Mouse (Mus musculus) kidney, postnatal 14 days (tissue): Measurements from ENCODE around the gene Cenpp.

Experiments
- DNase-seq: peaks from one replicate; pipeline ENCODE4 v3.0.0; 2022; ENCODE audit warnings: mixed read lengths

Gene Cenpp

GRCm38 (mm10) chr13:49518761-49519160 is 133.8 kb downstream of the Cenpp start:
- peak; percentile 5 for DNase-seq

- no peak for DNase-seq
These were observed 145.4 kb downstream of the Cenpp start for GRCm38 (mm10) chr13:49507176-49507575.

GRCm38 (mm10) chr13:49505776-49506175 is 146.8 kb downstream of the Cenpp start:
- no peak for DNase-seq

- DNase-seq: no peak
These were observed 148.1 kb downstream of the Cenpp start, which contains the start of gene Ecm2 for GRCm38 (mm10) chr13:49504510-49504909. TSS of gene Ecm2 (plus strand) at chr13:49504810.

DNA sequence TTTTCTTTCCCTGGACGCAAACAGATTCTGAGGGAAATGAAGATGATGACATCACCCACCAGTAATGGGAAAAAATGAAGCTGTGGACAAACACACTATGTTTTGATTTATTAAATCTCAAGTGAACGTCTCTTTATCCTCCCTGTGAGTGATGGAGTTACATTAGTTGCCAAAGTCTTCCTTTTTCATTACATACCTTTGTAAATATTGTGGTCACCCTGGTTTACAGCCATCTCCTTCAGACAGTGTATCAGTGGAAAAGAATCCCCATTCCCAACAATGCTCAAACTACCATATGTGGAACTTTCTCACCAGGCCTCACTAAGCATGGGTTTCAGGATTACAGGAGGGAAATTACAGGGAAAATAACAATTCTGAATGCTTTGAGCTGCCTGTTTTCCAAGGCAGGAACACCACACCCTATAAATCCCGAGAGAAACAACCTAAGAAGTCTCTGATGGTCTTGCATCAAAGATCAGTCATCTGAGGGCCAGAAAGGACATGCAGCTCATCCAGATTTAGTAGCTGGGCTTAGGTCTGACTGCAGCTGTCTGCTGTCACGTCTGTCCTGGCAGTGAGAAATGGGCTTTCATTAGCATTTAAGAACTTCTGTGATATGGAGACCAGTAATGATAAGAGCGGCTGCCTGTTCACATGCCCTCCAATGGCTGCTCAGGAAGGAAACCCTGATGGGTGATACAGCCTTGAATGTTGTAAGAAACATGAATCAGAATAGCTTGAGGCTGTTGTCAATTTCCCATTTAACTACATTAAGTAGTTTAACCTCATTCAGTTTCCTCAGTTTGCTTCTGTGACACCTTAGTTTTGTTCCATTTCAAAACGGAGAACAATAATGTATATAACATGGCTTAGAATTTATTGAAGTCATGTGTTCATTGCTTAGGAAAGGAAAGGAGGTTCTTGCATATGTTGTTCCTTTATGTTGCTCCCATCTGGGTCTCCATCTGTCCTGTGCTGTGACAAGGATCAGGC is 159.9 kb downstream of the Cenpp start, which contains the start of gene Tes3-ps:
Tes3-ps (plus strand) TSS at position 943 of the 993 bp plus-strand sequence.
- DNase-seq: no peak

- no peak for DNase-seq
These were observed 167.2 kb downstream of the Cenpp start for GRCm38 (mm10) chr13:49485388-49485787.

DNA sequence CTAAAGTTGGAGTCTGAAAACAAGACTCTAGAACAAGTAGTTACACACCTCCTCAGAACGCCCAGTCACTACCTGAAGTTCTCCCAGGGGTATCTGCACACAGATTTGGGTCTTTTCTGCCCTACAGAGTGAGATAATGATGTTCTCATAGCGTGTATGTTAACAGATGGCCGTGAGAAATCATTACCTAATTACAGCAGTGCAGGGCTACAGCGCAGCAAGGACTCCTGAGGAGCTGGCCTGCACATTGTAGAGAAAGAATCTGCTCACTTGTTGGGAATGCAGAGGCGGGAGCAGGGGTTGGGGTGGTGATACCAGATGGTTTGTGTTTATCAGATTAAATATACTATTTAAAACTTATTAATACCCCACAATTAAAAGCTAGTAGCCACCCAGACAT is 172.0 kb downstream of the Cenpp start:
- no peak for DNase-seq

- DNase-seq: peak; percentile 78
These were observed 172.5 kb downstream of the Cenpp start for GRCm38 (mm10) chr13:49480057-49480456.

DNA sequence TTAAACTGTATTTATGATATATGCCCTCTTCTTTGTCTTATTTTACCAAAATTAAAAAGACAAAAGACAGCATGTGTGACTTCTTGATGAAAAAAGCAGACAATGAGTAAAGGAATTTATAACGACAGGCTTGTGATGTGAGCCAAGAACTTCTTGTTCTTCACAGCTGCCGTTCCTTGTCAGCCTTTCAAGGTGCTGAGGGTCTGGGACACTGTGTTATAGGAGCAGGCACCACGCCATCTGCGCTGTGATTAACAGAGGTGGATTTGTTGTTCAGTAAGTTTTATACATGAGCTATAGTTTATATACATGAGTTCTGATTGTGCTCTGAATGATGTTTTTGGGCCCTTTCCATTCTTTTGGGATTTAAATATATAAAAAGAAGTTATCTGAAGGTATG is 173.2 kb downstream of the Cenpp start:
- peak; percentile 24 for DNase-seq

GRCm38 (mm10) chr13:49478851-49479374 is 173.7 kb downstream of the Cenpp start:
- DNase-seq: no peak

GRCm38 (mm10) chr13:49477887-49478286 is 174.7 kb downstream of the Cenpp start:
- DNase-seq: no peak

DNA sequence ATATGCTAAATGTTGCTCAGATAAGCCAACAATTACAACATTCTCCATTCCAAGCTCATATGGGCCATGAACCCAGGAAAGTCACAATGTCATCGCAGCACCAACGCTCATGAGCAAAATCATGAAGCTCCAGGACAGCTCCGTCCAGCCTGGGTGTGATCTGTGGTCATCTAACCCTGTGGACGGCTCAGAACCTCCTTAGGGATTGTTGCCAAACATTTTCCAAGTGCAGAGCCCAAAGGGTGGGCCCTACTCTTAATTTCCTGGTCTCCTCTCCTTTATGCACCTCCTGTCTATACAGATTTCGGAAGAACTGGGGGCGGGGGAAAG is 179.9 kb downstream of the Cenpp start:
- no peak for DNase-seq

DNA sequence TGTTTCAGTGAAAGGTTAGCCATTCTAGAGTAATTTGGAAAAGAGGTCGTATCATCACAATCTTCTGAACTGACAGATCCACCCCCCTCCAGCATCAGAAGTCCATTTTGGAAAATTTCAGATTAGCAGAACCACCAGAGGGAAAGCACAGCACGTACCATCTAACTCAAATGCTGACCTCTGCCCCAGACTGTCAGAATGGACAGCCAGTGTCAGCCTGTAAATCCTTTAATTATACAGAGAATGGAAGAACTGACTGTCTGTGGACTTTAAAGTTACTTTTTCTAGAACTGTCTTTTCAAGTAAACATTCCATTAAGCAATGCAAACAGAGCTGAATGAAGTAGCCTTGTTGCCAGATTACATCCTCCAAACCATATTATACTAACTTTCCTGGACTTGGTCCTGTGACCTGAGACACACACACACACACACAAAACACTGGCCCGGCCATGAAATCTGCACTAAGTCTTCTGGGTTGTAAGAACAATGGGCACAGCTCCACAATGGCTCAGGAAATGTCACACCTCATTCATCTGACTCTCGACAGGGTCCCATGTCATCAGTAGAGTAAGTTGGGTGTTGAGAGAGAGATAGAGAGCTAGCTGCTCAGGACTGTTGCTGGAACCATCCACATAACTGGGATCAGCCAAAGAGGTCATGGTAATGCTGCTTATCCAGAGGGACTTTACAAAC is 180.5 kb downstream of the Cenpp start:
- DNase-seq: peak; percentile 33

GRCm38 (mm10) chr13:49470806-49471205 is 181.8 kb downstream of the Cenpp start:
- DNase-seq: no peak

- no peak for DNase-seq
These were observed 182.3 kb downstream of the Cenpp start for GRCm38 (mm10) chr13:49470319-49470718.

- DNase-seq: no peak
These were observed 183.6 kb downstream of the Cenpp start for GRCm38 (mm10) chr13:49469002-49469401.

DNA sequence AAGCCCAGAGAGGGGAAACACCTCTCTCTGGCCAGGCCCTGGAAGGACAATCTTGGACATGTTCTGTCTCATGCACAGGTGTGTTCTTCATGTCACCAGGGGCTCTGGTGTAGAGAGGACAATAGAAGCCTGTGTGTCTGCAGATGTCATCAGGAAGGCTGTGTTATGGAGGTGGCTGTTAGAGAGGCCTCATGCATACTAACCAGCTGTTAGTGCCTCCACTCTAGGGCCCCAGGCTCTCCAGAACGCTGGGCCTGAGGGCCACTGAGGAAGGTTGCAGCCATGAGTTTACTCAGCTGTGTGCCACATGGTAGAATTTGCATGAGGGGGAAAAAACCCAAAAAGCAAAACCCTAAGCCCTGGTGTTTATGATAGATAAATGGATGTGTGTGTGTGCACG is 185.0 kb downstream of the Cenpp start:
- DNase-seq: no peak

DNA sequence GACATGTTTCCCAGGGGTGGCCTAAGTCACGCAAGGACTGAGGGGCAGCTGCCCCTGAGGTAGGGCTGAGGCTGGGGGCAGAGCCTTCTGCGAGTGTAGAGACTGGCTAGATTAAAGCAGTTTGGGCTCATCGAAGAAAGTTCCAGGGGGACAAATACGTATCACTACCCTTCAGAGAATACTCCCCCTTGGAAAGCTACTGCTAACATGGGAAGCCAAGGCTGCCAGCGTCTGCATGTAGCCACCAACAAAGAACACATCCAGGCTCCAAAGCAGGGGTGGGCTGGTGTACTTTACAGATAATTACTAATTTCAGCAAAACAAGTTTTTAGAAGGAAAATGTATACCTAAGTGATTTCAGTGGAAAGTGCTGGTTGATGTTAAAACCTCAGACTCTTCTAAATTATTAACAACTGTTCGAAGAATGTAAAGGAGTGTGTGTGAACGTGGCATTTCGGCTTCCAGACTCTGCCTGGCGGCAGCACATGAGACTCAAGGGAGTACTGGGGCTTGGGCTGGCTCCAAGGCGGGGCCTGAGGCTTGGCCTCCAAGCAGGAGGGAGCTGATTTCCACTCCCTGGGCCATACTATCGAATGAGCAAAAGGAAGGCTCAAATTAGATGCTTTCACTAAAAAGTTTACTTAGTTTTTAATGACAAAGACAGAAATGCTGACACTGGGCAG is 186.1 kb downstream of the Cenpp start:
- peak; percentile 48 for DNase-seq

- no peak for DNase-seq
These were observed 186.7 kb downstream of the Cenpp start for GRCm38 (mm10) chr13:49465875-49466274.

GRCm38 (mm10) chr13:49462921-49463320 is 189.7 kb downstream of the Cenpp start:
- DNase-seq: no peak

GRCm38 (mm10) chr13:49461458-49462132 is 191.0 kb downstream of the Cenpp start:
- peak; percentile 80 for DNase-seq

GRCm38 (mm10) chr13:49460692-49461414 is 191.7 kb downstream of the Cenpp start:
- no peak for DNase-seq
